Mouse (Mus musculus) MEL (cell line): ENCODE results near the gene Cdk14.

Experiments
- CHD1 ChIP-seq: IDR thresholded peaks from 2 replicates; pipeline ENCODE4 v1.6.1; 2012; ENCODE audit warnings: low read depth, mild to moderate bottlenecking, inconsistent platforms, low read length, improper control_type of control experiment
- CHD2 ChIP-seq: IDR thresholded peaks from 2 replicates; pipeline ENCODE4 v1.6.1; 2011; ENCODE audit warnings: low read length, improper control_type of control experiment
- EP300 ChIP-seq, 2 experiments: IDR thresholded peaks; 2 replicates each; pipeline ENCODE4 v1.6.1; 2011; ENCODE audit warnings: improper control_type of control experiment in 2 of 2, low read length in 2 of 2, low read depth in 1 of 2, mild to moderate bottlenecking in 1 of 2
- HCFC1 ChIP-seq: IDR thresholded peaks from 2 replicates; pipeline ENCODE4 v1.6.1; 2012; ENCODE audit warnings: low read depth, mild to moderate bottlenecking, inconsistent platforms, low read length, improper control_type of control experiment, moderate library complexity
- KAT2A ChIP-seq: conservative IDR thresholded peaks from 2 replicates; pipeline ENCODE4 v1.6.1; 2012; ENCODE audit warnings: low read depth, low read length, improper control_type of control experiment, inconsistent platforms
- MAFK ChIP-seq: IDR thresholded peaks from 2 replicates; pipeline ENCODE4 v1.6.1; 2011; ENCODE audit warnings: low read depth, mild to moderate bottlenecking, low read length, improper control_type of control experiment, borderline replicate concordance
- POLR2A ChIP-seq, 2 experiments: IDR thresholded peaks; 2 replicates each; pipeline ENCODE4 v1.6.1; 2011 to 2012; ENCODE audit warnings: low read length in 2 of 2, mild to moderate bottlenecking in 2 of 2, control low read depth in 1 of 2, improper control_type of control experiment in 1 of 2, low read depth in 1 of 2, moderate library complexity in 1 of 2; ENCODE audit not compliant: control insufficient read depth in 1 of 2, insufficient read depth in 1 of 2, poor library complexity in 1 of 2
- USF1 ChIP-seq: IDR thresholded peaks from 2 replicates; pipeline ENCODE4 v1.6.1; 2014; ENCODE audit warnings: low read depth, mild to moderate bottlenecking, inconsistent platforms, low read length, improper control_type of control experiment, moderate library complexity
- ZC3H11A ChIP-seq: IDR thresholded peaks from 2 replicates; pipeline ENCODE4 v1.6.1; 2012; ENCODE audit warnings: low read depth, mild to moderate bottlenecking, inconsistent platforms, low read length, improper control_type of control experiment
- ZKSCAN1 ChIP-seq: IDR thresholded peaks from 2 replicates; pipeline ENCODE4 v1.6.1; 2012; ENCODE audit warnings: low read depth, mild to moderate bottlenecking, inconsistent platforms, low read length, improper control_type of control experiment, moderate library complexity

- TF ChIP-seq CHD1 (no peak), ZC3H11A (no peak), USF1 (no peak), MAFK (no peak), POLR2A (IDR thresholded peaks at IDR 0.05; ENCODE audit: control insufficient read depth in 1 of 2, insufficient read depth in 1 of 2, low read depth in 1 of 2, low read length in 2 of 2, poor library complexity in 1 of 2) (no peak), EP300 (IDR thresholded peaks at IDR 0.05; ENCODE audit: low read depth in 1 of 2, low read length in 2 of 2) (no peak), KAT2A (no peak), ZKSCAN1 (no peak), CHD2 (no peak), HCFC1 (no peak)
These were observed 415.4 kb downstream of the Cdk14 start for GRCm38 (mm10) chr5:5004740-5005139.
